Mouse (Mus musculus) heart, adult 8-10 months (tissue): ENCODE data around the gene Fbxo8. TPM values are rescaled to one million over a fixed set of nuclear protein-coding genes. Genes with fewer than 3 reads are reported as not detected.

Experiments
- DNase-seq: peaks from one replicate; pipeline ENCODE4 v3.0.0; 2022; ENCODE audit warnings: low spot score
- total RNA-seq, 4 experiments: library from RNA; stranded (reverse); gene quantifications; 2 replicates each; pipeline ENCODE4 v1.2.4; 2022

The Fbxo8 gene
- total RNA-seq = 10 to 100 TPM; 52.0 to 63.1 (median 59.0) TPM

GRCm38 (mm10) chr8:56550558-56551360 is at the start of gene Fbxo8, which contains the start of gene Cep44:
Gene Fbxo8, plus strand, starts transcription at chr8:56551090.
Gene Cep44, minus strand, starts transcription at chr8:56551047.
- peak; percentile 83 for DNase-seq

GRCm38 (mm10) chr8:56501911-56502310 is 49.0 kb upstream of the Fbxo8 start:
- no peak for DNase-seq

- no peak for DNase-seq
These were observed 42.5 kb upstream of the Fbxo8 start for GRCm38 (mm10) chr8:56508318-56508951.

DNA sequence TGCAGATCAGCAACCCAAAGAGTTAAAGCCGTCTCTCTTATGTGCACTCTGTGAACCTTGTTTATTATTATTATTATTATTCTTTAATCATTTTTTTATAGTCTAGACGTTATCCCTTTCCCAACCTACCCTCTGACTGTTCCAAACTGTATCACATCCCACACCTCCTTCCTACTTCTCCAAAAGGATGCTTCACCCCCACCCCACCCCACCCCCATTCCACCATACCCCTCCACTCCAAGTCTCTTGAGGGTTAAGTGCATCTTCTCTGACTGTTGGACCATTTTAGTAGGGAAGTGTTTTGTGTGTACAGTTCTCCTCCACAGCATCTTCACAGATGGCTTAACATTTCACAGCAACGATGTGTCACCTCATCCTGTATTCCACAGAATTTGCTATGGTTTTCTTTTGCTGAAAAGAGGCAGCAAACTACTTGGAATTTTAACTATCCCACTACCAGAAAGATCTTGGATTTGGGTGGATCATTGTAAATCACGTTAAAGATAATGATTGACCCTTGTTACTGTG is 41.9 kb upstream of the Fbxo8 start:
- DNase-seq = no peak

GRCm38 (mm10) chr8:56518848-56519247 is 32.0 kb upstream of the Fbxo8 start:
- DNase-seq = no peak

DNA sequence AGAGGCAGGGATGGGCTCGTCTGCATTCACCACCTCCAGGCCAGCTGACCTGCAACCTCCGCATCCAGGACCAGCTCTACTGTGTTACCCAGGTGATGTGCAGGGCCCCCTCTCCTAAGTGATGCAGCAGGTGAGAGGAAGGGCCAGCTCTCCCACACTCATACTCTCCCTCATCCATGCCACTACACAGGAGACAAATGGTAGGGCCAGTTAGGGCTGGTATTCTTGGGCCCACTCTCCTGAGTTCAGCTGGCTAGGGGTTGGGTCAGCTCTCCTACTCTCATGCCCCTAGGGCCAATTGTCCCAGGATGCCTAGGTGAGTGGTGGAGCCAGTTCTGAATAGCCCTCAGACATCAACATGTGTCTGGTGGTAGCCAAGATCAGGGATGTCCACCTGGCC is 30.6 kb upstream of the Fbxo8 start:
- no peak for DNase-seq

DNA sequence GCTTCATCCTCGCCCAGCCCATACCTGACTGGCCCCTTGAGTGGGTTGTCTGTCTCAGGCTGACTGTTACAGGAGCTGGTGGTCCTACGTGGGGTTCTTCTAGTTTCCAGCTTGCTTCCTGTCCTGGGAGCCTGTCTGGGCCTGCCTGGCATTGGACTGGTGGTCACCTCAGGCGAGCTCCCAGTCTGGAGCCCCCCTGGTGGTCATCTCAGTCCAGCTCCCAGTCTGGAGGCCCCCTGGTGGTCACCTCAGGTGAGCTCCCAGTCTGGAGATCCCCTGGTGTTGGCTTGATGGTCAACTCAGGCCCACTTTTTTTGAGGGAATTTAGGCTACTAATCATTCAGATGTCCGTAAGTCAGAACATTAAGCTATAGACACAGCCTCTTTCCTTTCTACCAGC is 29.8 kb upstream of the Fbxo8 start:
- no peak for DNase-seq

DNA sequence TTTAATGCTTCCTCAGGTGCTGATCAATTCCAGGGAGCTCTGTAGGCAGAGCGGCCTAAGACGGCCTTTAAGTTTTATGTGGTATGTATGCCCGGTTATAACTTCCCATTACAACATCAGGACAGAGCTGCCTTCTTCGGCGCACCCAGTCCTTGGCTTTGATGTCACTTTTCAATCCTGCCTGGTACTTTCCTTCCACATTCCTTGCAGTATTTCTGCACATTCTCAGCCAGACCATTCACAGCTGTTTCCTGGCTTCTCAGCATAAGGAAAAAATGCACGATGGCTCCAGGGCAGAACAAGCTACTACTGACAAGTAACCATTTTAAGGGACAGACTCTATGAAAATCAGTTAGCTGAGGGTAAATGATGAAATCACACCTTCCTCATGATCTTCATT is 22.0 kb upstream of the Fbxo8 start:
- no peak for DNase-seq

DNA sequence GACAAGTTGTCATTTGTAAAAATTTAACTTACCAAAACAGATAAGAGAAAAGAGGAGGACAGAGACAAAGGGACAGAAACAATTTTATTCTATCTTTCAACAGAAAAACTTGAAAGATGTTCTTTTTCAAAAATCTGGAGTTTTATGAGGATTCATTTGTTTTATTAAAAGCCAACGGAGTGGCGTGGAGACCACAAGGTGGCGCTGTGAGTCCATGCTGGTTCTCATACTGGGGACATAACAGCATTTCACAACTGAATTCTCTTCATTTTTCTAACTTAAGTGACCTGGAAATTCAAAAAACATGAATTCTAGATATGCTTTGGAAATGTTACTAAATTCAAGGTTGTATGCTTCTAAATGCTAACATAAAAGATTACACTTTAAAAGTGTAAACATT is 20.5 kb upstream of the Fbxo8 start:
- peak; percentile 33 for DNase-seq

DNA sequence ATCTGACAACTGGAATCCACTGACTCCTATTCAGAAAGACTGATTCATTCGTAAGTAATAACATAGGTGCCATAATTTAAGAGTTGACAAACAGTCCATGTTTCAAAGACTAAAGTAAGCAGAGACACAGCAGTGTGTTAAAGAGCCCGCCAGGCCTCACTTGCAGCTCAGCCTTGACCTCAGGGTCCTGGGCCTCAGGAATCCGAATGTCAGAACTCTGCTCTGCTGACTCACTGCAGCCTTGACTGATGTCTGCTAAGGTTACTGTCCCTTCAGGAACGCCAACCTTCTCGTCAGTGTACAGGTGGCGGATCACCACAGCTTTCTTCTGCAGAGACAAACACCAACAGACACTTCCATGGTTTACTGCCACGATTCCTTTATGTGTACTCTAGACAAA is 10.2 kb upstream of the Fbxo8 start:
- no peak for DNase-seq

DNA sequence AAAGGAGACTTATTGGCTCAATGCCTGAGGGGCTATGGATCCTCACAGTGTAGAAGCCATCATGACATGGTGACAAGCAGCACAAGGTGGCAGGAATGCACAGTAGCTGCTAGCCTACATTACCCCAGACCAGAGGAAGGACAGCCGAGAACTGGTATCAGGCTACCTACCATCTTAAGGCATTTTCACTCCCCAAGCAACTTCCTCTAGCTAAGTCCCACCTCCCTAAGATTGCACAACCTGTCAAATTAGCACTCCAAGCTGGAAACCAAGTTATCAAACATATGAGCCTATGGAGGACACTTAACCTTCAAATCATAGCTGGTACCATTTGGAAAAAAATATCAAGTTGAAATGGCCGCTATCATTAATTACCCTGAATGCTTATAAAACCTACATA is 3.0 kb upstream of the Fbxo8 start:
- no peak for DNase-seq

DNA sequence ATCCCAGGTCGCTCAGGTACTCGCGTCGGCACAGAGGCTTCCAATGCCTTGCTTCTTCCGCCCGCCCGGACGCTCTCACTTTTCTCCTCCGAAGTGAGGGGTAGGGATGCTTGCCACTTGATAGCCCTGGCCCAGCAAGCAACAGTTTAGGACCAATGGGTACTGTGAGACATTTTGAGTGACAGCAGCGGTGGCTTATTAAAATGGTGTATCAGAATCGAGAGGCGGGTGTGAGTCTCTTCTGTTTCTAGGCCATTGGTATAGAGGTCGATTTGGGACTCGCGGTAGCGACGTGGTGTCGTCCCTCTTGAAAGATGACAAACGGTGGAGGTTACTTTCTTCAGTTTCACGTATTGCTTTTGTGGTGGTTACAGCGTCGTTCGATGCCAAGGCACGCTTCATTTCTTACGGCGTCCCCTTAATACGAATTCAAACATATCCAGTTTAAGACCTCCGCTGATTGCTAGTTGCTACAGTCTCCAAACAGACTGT is 517 bp downstream of the Fbxo8 start:
- peak; percentile 96 for DNase-seq

- no peak for DNase-seq
These were observed 1.2 kb downstream of the Fbxo8 start for GRCm38 (mm10) chr8:56552045-56552444.

DNA sequence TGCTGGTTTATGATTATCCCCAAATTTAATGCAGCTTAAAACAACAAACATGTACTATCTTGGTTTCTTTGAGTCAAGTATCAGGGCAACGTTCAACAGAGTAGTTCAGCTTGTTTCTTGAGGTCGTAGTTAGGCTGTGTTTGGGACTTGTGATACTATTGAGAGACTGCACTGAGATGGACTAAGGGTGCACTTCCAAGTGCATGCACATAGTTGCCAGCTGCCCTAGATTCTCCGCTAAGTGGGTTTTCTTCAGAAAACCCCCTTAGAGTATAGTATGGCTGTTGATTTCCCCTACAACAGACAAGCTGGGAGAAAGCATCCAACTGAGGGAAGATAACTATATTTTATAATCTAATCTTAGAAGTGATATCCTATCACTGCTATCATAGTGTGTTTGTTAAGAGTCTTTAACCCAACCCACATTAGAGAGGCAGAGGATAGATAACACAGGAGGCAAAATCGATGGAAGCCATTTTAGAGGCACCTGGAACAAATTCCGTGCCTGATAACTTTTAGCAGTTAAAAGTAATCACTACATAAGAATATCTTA is 1.7 kb downstream of the Fbxo8 start:
- no peak for DNase-seq

DNA sequence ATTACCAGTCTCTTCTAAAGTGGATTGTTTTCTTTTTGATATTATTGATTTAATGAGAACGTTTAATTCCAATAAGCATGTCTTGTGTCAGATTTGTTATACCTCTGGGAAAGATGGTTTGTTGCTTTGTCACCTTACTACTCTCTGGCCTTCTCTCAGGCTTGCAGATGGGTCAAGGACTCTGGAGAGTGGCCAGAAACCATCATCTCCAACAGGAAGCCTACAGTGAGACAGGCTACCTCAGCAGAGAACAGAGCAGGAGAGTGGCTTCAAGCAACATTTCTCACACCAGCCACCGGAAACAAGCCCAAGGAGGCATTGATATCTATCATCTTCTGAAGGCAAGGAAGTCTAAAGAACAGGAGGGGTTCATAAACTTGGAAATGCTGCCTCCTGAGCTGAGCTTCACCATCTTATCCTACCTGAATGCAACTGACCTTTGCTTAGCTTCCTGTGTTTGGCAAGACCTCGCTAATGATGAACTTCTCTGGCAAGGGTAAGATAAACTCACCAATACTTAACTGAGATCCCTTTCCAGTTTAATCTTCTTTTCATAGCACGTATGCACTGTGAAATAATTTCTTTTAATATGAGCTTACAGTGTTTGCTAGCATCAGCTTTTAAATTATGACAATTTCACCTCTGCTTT is 13.6 kb downstream of the Fbxo8 start:
- no peak for DNase-seq

DNA sequence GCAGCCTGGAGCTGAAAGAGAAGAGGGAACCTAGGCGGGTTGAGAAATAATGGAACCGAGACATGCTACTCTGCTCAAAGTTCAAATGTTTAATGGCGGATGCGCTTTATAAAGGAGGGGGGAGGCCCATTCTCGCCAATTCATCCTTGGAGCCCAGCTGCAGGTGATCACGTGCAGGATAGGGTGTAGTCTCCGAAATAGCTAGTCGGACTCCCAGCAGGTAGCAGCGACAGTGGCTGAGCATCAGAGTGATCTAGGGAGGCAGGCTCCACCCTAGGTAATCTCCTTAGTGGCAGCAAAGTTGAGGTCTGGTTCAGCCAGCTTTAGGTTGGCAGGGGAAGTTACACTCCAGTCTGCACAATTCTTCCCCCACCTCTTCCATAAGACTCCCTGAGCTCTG is 16.0 kb downstream of the Fbxo8 start:
- DNase-seq = no peak

GRCm38 (mm10) chr8:56580918-56581317 is 30.0 kb downstream of the Fbxo8 start:
- DNase-seq = no peak

DNA sequence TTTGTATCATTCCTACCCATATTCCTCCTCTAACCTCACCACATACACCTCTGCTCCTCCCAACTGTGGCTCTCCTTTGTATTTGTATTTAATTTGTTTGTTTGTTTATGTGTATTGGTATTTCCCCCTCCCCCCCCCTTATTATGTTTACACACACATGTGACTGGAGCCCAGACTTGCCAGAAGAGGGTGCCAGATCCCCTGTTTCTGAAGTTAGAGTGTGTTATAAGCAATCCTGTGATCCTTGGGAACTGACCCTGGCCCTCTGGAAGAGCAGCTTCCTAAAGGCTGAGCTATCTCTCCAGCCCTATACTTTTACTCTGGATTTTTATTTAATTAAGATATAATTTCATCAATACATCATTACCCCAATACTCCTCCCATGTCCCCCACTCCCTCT is 32.0 kb downstream of the Fbxo8 start:
- DNase-seq = no peak

DNA sequence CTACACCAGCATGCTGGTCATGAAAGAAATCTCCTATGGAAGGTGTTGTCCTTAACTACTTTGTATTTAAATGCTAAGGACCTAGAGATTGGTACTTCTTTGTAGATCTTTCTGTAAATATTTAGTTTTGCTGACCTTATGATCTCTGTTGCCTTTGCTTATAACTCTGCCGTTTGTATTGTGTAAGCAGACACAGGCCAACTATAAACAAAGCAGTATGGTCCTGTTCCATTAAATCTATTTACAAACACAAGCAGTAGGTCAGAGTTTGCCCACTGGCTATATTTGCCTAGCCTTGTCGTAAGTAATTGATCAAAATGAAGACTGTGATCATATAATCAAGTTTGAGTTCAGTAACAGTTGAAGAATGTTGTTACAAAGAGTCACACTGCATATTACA is 38.1 kb downstream of the Fbxo8 start:
- DNase-seq = no peak

- DNase-seq = no peak
These were observed 40.2 kb downstream of the Fbxo8 start for GRCm38 (mm10) chr8:56591084-56591483.

DNA sequence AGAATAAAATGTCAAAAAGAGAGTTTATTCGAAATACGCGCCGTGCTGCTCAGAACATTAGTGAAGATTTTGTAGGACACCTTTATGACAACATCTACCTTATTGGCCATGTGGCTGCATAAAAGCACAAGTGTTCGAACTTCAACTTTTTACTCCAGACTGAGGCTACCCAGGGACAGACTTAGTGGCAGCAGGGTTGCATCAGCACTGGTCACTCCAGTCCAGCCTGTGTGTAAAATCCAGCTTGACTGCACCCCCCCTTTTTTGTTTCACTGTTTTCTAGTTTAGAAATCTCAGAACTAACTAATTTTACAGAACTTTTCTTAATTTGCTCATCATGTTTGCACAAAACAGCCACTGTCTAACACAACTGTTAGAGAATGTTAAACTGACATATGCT is 40.6 kb downstream of the Fbxo8 start:
- DNase-seq = no peak

GRCm38 (mm10) chr8:56606481-56606880 is 55.6 kb downstream of the Fbxo8 start:
- DNase-seq = no peak
